Mouse (Mus musculus): ENCODE results near the gene Dhx9. TPM values are rescaled to one million over a fixed set of nuclear protein-coding genes. Genes with fewer than 3 reads are reported as not detected.
"Not testable (repeated sequence)": the region's sequence is repeated elsewhere in the genome, so short reads cannot be mapped to it uniquely, and the experiment has no call there.

The Dhx9 gene
- polyA plus RNA-seq, 1 experiment from 2014 or later, result 18.8 TPM

- no peaks in the 10 kb centered on the region for H3K4me1 ChIP-seq (ENCODE audit: control insufficient read depth in 2 of 2, insufficient read depth in 2 of 2, low read length in 2 of 2)
- WGBS, result 60% methylated on average over 2 of the region's 2 CpGs
- H3K9me3 ChIP-seq (ENCODE audit: control insufficient read depth, low read length), result no peaks in the 10 kb centered on the region
- ATAC-seq (ENCODE audit: insufficient number of reproducible peaks, insufficient read depth, low FRiP score, low read depth), result no peak
- no peaks in the 10 kb centered on the region for H3K27me3 ChIP-seq (ENCODE audit: control insufficient read depth, insufficient read depth, low read length)
- H3K36me3 ChIP-seq (ENCODE audit: control insufficient read depth, insufficient read depth, low read length), result no peaks in the 10 kb centered on the region
- no peak overlapping the region for H3K9ac ChIP-seq (ENCODE audit: low read length)
- no peak overlapping the region for H3K27ac ChIP-seq (replicated peaks in 1 of 2; ENCODE audit: control insufficient read depth in 1 of 2, insufficient read depth in 1 of 2, low read depth in 2 of 2, low read length in 2 of 2)
- H3K4me3 ChIP-seq (ENCODE audit: control insufficient read depth in 1 of 2, insufficient read depth in 1 of 2, low read depth in 1 of 2, low read length in 2 of 2), result no peak overlapping the region
- H3K4me2 ChIP-seq (ENCODE audit: low read length), result no peak overlapping the region
Observed at GRCm38 (mm10) chr1:153510330-153511009, 23.0 kb upstream of the Dhx9 start.

GRCm38 (mm10) chr1:153509569-153509968, 22.1 kb upstream of the Dhx9 start:
- H3K27ac ChIP-seq (replicated peaks in 1 of 2; ENCODE audit: control insufficient read depth in 1 of 2, insufficient read depth in 1 of 2, low read depth in 2 of 2, low read length in 2 of 2); H3K36me3 ChIP-seq (ENCODE audit: control insufficient read depth, insufficient read depth, low read length); H3K9me3 ChIP-seq (ENCODE audit: control insufficient read depth, low read length); H3K4me1 ChIP-seq (ENCODE audit: control insufficient read depth in 2 of 2, insufficient read depth in 2 of 2, low read length in 2 of 2); H3K4me3 ChIP-seq (ENCODE audit: control insufficient read depth in 1 of 2, insufficient read depth in 1 of 2, low read depth in 1 of 2, low read length in 2 of 2); H3K4me2 ChIP-seq (ENCODE audit: low read length); H3K9ac ChIP-seq (ENCODE audit: low read length); H3K27me3 ChIP-seq (ENCODE audit: control insufficient read depth, insufficient read depth, low read length); ATAC-seq (ENCODE audit: insufficient number of reproducible peaks, insufficient read depth, low FRiP score, low read depth): not testable (repeated sequence)
- 59% methylated on average over 8 of the region's 8 CpGs for WGBS

- Histone ChIP-seq H3K4me1 (ENCODE audit: control insufficient read depth in 2 of 2, insufficient read depth in 2 of 2, low read length in 2 of 2) (no peaks in the 10 kb centered on the region), H3K9ac (ENCODE audit: low read length) (no peak overlapping the region), H3K36me3 (ENCODE audit: control insufficient read depth, insufficient read depth, low read length) (no peaks in the 10 kb centered on the region), H3K4me3 (ENCODE audit: control insufficient read depth in 1 of 2, insufficient read depth in 1 of 2, low read depth in 1 of 2, low read length in 2 of 2) (no peak overlapping the region), H3K27ac (replicated peaks in 1 of 2; ENCODE audit: control insufficient read depth in 1 of 2, insufficient read depth in 1 of 2, low read depth in 2 of 2, low read length in 2 of 2) (no peak overlapping the region), H3K4me2 (ENCODE audit: low read length) (no peak overlapping the region), H3K9me3 (ENCODE audit: control insufficient read depth, low read length) (no peaks in the 10 kb centered on the region), H3K27me3 (ENCODE audit: control insufficient read depth, insufficient read depth, low read length) (no peaks in the 10 kb centered on the region)
- ATAC-seq (ENCODE audit: insufficient number of reproducible peaks, insufficient read depth, low FRiP score, low read depth), result no peak
- WGBS, result 75% methylated on average over 6 of the region's 6 CpGs
Observed at GRCm38 (mm10) chr1:153509012-153509411, 21.6 kb upstream of the Dhx9 start.

GRCm38 (mm10) chr1:153506266-153506665, 18.8 kb upstream of the Dhx9 start:
- WGBS, result 72% methylated on average over 5 of the region's 6 CpGs
- no peak overlapping the region for H3K4me3 ChIP-seq (ENCODE audit: control insufficient read depth in 1 of 2, insufficient read depth in 1 of 2, low read depth in 1 of 2, low read length in 2 of 2)
- no peaks in the 10 kb centered on the region for H3K36me3 ChIP-seq (ENCODE audit: control insufficient read depth, insufficient read depth, low read length)
- no peak overlapping the region for H3K9ac ChIP-seq (ENCODE audit: low read length)
- no peak overlapping the region for H3K27ac ChIP-seq (replicated peaks in 1 of 2; ENCODE audit: control insufficient read depth in 1 of 2, insufficient read depth in 1 of 2, low read depth in 2 of 2, low read length in 2 of 2)
- H3K27me3 ChIP-seq (ENCODE audit: control insufficient read depth, insufficient read depth, low read length), result no peaks in the 10 kb centered on the region
- no peaks in the 10 kb centered on the region for H3K9me3 ChIP-seq (ENCODE audit: control insufficient read depth, low read length)
- no peaks in the 10 kb centered on the region for H3K4me1 ChIP-seq (ENCODE audit: control insufficient read depth in 2 of 2, insufficient read depth in 2 of 2, low read length in 2 of 2)
- no peak overlapping the region for H3K4me2 ChIP-seq (ENCODE audit: low read length)
- ATAC-seq (ENCODE audit: insufficient number of reproducible peaks, insufficient read depth, low FRiP score, low read depth), result no peak

DNA sequence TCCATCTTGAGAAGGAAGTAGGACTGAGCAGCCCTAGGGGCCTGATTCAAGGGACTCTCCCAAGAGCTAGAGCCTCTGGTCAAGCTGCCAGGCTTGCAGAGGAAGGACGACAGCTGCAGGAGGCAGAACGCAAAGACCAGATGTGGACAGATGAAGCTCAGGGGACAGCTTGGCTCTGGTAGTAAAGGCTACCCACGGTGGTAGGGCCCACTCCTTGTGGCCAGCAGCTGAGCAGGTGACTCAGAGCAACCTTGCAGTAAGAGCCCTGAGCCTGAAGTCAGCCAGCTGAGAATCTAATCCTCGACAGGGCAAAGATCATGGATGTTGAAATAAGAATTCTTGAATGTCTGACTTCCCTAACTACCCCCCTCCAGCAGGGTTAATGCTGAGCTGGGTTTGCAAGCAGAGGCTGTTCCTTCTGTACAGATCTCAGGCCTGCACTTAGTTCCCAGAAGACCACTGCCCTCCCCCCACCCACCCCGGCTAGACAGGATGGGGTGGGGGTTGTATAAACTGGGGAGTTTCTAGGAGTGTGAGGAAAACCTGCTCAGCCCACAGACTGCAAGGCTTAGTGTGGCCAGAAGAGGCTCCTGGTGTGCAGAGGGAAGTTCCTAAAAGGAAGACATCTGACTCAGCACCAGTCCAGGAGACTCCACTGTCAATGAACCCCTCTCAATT, 14.3 kb upstream of the Dhx9 start:
- Histone ChIP-seq H3K9ac (ENCODE audit: low read length) (no peak overlapping the region), H3K36me3 (ENCODE audit: control insufficient read depth, insufficient read depth, low read length) (no peaks in the 10 kb centered on the region), H3K4me2 (ENCODE audit: low read length) (no peak overlapping the region), H3K9me3 (ENCODE audit: control insufficient read depth, low read length) (no peaks in the 10 kb centered on the region), H3K27ac (replicated peaks in 1 of 2; ENCODE audit: control insufficient read depth in 1 of 2, insufficient read depth in 1 of 2, low read depth in 2 of 2, low read length in 2 of 2) (no peak overlapping the region), H3K27me3 (ENCODE audit: control insufficient read depth, insufficient read depth, low read length) (no peaks in the 10 kb centered on the region), H3K4me3 (ENCODE audit: control insufficient read depth in 1 of 2, insufficient read depth in 1 of 2, low read depth in 1 of 2, low read length in 2 of 2) (no peak overlapping the region), H3K4me1 (ENCODE audit: control insufficient read depth in 2 of 2, insufficient read depth in 2 of 2, low read length in 2 of 2) (no peaks in the 10 kb centered on the region)
- WGBS, result 50% methylated on average over 5 of the region's 5 CpGs
- no peak for ATAC-seq (ENCODE audit: insufficient number of reproducible peaks, insufficient read depth, low FRiP score, low read depth)

DNA sequence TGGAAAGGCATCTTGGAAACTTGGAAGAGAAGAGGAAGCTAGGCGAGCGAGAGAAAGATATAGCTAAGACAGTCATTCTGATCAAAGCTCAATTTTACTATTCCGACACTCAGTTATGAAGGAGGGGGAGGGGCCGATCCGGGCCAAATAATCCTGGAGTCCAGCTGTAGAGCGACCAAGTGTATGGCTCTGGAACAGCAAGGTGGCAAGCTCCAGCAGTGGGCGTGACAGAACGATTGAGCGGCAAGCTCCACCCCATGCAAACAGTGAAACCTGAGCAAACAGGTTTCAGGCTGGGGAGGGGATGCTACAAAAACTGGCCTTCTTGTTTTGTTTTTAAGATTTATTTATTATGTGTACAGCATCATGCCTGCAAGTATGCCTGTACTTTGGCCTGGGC, 12.6 kb upstream of the Dhx9 start:
- no peak overlapping the region for H3K4me3 ChIP-seq (ENCODE audit: control insufficient read depth in 1 of 2, insufficient read depth in 1 of 2, low read depth in 1 of 2, low read length in 2 of 2)
- H3K4me1 ChIP-seq (ENCODE audit: control insufficient read depth in 2 of 2, insufficient read depth in 2 of 2, low read length in 2 of 2), result no peaks in the 10 kb centered on the region
- H3K36me3 ChIP-seq (ENCODE audit: control insufficient read depth, insufficient read depth, low read length), result no peaks in the 10 kb centered on the region

DNA sequence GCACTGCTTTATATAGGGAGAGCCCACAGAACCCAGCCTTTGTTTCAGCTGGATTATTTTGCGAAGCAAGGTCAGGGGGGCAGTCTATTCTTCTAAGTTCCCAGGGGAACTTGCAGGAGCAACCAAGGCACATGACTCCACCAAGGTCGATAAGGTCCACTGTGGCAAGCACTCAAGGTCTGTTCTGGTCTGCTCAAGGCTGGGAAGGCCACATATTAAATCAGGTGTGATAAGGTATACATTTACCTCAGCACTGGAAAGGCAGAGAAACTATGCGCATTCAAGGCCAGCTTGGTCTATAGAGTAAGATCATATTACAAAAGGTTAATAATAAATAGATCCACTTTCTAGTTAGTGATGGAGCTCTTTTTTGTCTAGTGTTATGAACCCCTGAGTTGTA, 8.6 kb upstream of the Dhx9 start:
- Histone ChIP-seq H3K36me3 (ENCODE audit: control insufficient read depth, insufficient read depth, low read length) (no peaks in the 10 kb centered on the region), H3K4me1 (ENCODE audit: control insufficient read depth in 2 of 2, insufficient read depth in 2 of 2, low read length in 2 of 2) (peaks cover 0 to 3% of the 10 kb centered on the region in 2 experiments; a peak in 1 of 4 replicates), H3K9me3 (ENCODE audit: control insufficient read depth, low read length) (no peaks in the 10 kb centered on the region), H3K4me3 (ENCODE audit: control insufficient read depth in 1 of 2, insufficient read depth in 1 of 2, low read depth in 1 of 2, low read length in 2 of 2) (no peak overlapping the region), H3K4me2 (ENCODE audit: low read length) (no peak overlapping the region), H3K9ac (ENCODE audit: low read length) (no peak overlapping the region), H3K27me3 (ENCODE audit: control insufficient read depth, insufficient read depth, low read length) (no peaks in the 10 kb centered on the region), H3K27ac (replicated peaks in 1 of 2; ENCODE audit: control insufficient read depth in 1 of 2, insufficient read depth in 1 of 2, low read depth in 2 of 2, low read length in 2 of 2) (no peak overlapping the region)
- no peak for ATAC-seq (ENCODE audit: insufficient number of reproducible peaks, insufficient read depth, low FRiP score, low read depth)
- WGBS, result 79% methylated on average over 3 of the region's 3 CpGs

More for the DNA sequence above, 12.6 kb upstream of the Dhx9 start:
- whole genome bisulfite sequencing, result 86% methylated on average over 9 of the region's 9 CpGs
- Histone ChIP-seq H3K9me3 (ENCODE audit: control insufficient read depth, low read length) (no peaks in the 10 kb centered on the region), H3K9ac (ENCODE audit: low read length) (no peak overlapping the region), H3K4me2 (ENCODE audit: low read length) (no peak overlapping the region), H3K27me3 (ENCODE audit: control insufficient read depth, insufficient read depth, low read length) (no peaks in the 10 kb centered on the region), H3K27ac (replicated peaks in 1 of 2; ENCODE audit: control insufficient read depth in 1 of 2, insufficient read depth in 1 of 2, low read depth in 2 of 2, low read length in 2 of 2) (no peak overlapping the region)
- no peak for ATAC-seq (ENCODE audit: insufficient number of reproducible peaks, insufficient read depth, low FRiP score, low read depth)
